Mouse (Mus musculus) liver, embryonic 11.5 days (tissue): Measurements from ENCODE around the gene Supt4a. TPM values are rescaled to one million over a fixed set of nuclear protein-coding genes. Genes with fewer than 3 reads are reported as not detected.

ENCODE experiments used
- ATAC-seq: fragments of 200-750 bp; cut with Nextera tagmentation; replicated peaks from 2 replicates; pipeline ENCODE4 v1.8.0; 2017; ENCODE audit warnings: moderate number of reproducible peaks, mild to moderate bottlenecking, moderate TSS enrichment, moderate library complexity; ENCODE audit not compliant: low FRiP score
- DNase-seq: peaks from one replicate; pipeline ENCODE4 v3.0.0-alpha.2; 2017; ENCODE audit warnings: low spot score
- H3K27ac ChIP-seq: fragments of 300-500 bp; sonication (generic); 2 replicates; pipeline ENCODE4 v1.5.1; 2014; ENCODE audit warnings: mild to moderate bottlenecking, low read depth, low read length, control low read depth
- H3K27me3 ChIP-seq: fragments of 300-500 bp; sonication (generic); replicated peaks from 2 replicates; pipeline ENCODE4 v1.6.1; 2014; ENCODE audit warnings: low read length, mixed read lengths; ENCODE audit not compliant: control insufficient read depth, insufficient read depth
- H3K36me3 ChIP-seq: fragments of 300-500 bp; sonication (generic); 2 replicates; pipeline ENCODE4 v1.6.1; 2014; ENCODE audit warnings: mild to moderate bottlenecking, low read length, moderate library complexity, mixed read lengths; ENCODE audit not compliant: control insufficient read depth, insufficient read depth
- H3K4me1 ChIP-seq: fragments of 300-500 bp; sonication (generic); replicated peaks from 2 replicates; pipeline ENCODE4 v1.6.1; 2014; ENCODE audit warnings: low read length, mixed read lengths; ENCODE audit not compliant: control insufficient read depth, insufficient read depth
- H3K4me2 ChIP-seq: fragments of 300-500 bp; sonication (generic); 2 replicates; pipeline ENCODE4 v1.6.1; 2014; ENCODE audit warnings: mild to moderate bottlenecking, control low read depth, moderate library complexity
- H3K4me3 ChIP-seq: fragments of 300-500 bp; sonication (generic); 2 replicates; pipeline ENCODE4 v1.5.1; 2014; ENCODE audit warnings: low read depth, low read length, control low read depth
- H3K9ac ChIP-seq: fragments of 300-500 bp; sonication (generic); 2 replicates; pipeline ENCODE4 v1.6.1; 2014; ENCODE audit warnings: low read depth, low read length, control low read depth
- H3K9me3 ChIP-seq: fragments of 300-500 bp; sonication (generic); 2 replicates; pipeline ENCODE4 v1.6.1; 2016; ENCODE audit warnings: low read length, inconsistent platforms, mixed read lengths; ENCODE audit not compliant: control insufficient read depth
- WGBS: fragments of 180-500 bp; shearing (Covaris S2); extraction: QIAGEN DNeasy Blood & Tissue Kit; methylation state at CpG from one replicate; pipeline ENCODE4 v1.1.7; 2014; 5-methylcytosine and 5-hydroxymethylcytosine counted together
- polyA plus RNA-seq: library from polyadenylated mRNA; unstranded; fragments of >200 nt; fragmentation: Nextera tagmentation; extraction: Ambion mirVana; gene quantifications from 2 replicates; pipeline ENCODE4 v1.2.1, GENCODE M21; 2014

The Supt4a gene
- polyA plus RNA-seq, 1 experiment from 2014 or later, result 240 TPM

- H3K9me3 ChIP-seq, result no peaks in the 10 kb centered on the region
- no peak overlapping the region for H3K27ac ChIP-seq
- ATAC-seq, result 0 out of 2 replicates have a peak, but pooled peaks have one; percentile 33
- peaks cover 12% of the 10 kb centered on the region for H3K4me1 ChIP-seq
- H3K4me2 ChIP-seq, result no peak overlapping the region
- no peaks in the 10 kb centered on the region for H3K27me3 ChIP-seq
- DNase-seq, result no peak
- H3K9ac ChIP-seq, result no peak overlapping the region
- peaks cover 6% of the 10 kb centered on the region; the same call in 1 of the 2 replicates for H3K36me3 ChIP-seq
- WGBS, result 64% methylated on average over 9 of the region's 9 CpGs
- H3K4me3 ChIP-seq, result no peak overlapping the region
Measured at GRCm38 (mm10) chr11:87720324-87720723, 17.0 kb upstream of the Supt4a start.

GRCm38 (mm10) chr11:87720839-87721238, 16.5 kb upstream of the Supt4a start:
- 73% methylated on average over 9 of the region's 9 CpGs for WGBS
- Histone ChIP-seq H3K4me1 (peaks cover 17% of the 10 kb centered on the region), H3K4me3 (no peak overlapping the region), H3K9me3 (no peaks in the 10 kb centered on the region), H3K36me3 (peaks cover 6% of the 10 kb centered on the region; the same call in 1 of the 2 replicates), H3K9ac (no peak overlapping the region), H3K4me2 (no peak overlapping the region), H3K27ac (no peak overlapping the region), H3K27me3 (no peaks in the 10 kb centered on the region)
- no peak for ATAC-seq
- no peak for DNase-seq

- 77% methylated on average over 3 of the region's 3 CpGs for WGBS
Measured at GRCm38 (mm10) chr11:87722168-87722567, 15.2 kb upstream of the Supt4a start.

GRCm38 (mm10) chr11:87722891-87723290, 14.5 kb upstream of the Supt4a start:
- H3K27me3 ChIP-seq, result no peaks in the 10 kb centered on the region
- no peak overlapping the region for H3K4me2 ChIP-seq
- H3K9me3 ChIP-seq, result no peaks in the 10 kb centered on the region
- no peak overlapping the region for H3K9ac ChIP-seq
- no peak for ATAC-seq
- H3K4me1 ChIP-seq, result peaks cover 36% of the 10 kb centered on the region
- H3K4me3 ChIP-seq, result no peak overlapping the region
- H3K36me3 ChIP-seq, result peaks cover 6% of the 10 kb centered on the region; the same call in 1 of the 2 replicates
- WGBS, result 92% methylated on average over 4 of the region's 4 CpGs
- H3K27ac ChIP-seq, result no peak overlapping the region
- DNase-seq, result peak; percentile 25

More at GRCm38 (mm10) chr11:87722168-87722567, 15.2 kb upstream of the Supt4a start:
- Histone ChIP-seq H3K4me2 (no peak overlapping the region), H3K4me3 (no peak overlapping the region), H3K9me3 (no peaks in the 10 kb centered on the region), H3K4me1 (peaks cover 29% of the 10 kb centered on the region), H3K36me3 (peaks cover 6% of the 10 kb centered on the region; the same call in 1 of the 2 replicates), H3K27ac (no peak overlapping the region), H3K27me3 (no peaks in the 10 kb centered on the region), H3K9ac (no peak overlapping the region)
- no peak for ATAC-seq
- no peak for DNase-seq

- H3K27me3 ChIP-seq, result no peaks in the 10 kb centered on the region
Measured at GRCm38 (mm10) chr11:87725515-87725914, 11.8 kb upstream of the Supt4a start.

GRCm38 (mm10) chr11:87725964-87726562, 11.3 kb upstream of the Supt4a start:
- Histone ChIP-seq H3K27me3 (no peaks in the 10 kb centered on the region), H3K36me3 (0 out of 2 replicates have a peak, but pooled peaks cover under 1% of the 10 kb centered on the region), H3K4me3 (peak overlapping the region; percentile 42), H3K27ac (peak overlapping the region; percentile 100), H3K9me3 (no peaks in the 10 kb centered on the region), H3K4me2 (peak overlapping the region; percentile 77), H3K4me1 (peaks cover 64% of the 10 kb centered on the region), H3K9ac (peak overlapping the region; percentile 74)
- ATAC-seq (peak; percentile 95), DNase-seq (peak; percentile 75)
- WGBS, result 10% methylated on average over 6 of the region's 6 CpGs

More at GRCm38 (mm10) chr11:87725515-87725914, 11.8 kb upstream of the Supt4a start:
- H3K4me2 ChIP-seq, result peak overlapping the region; percentile 77
- H3K27ac ChIP-seq, result peak overlapping the region; percentile 100
- ATAC-seq (no peak), DNase-seq (no peak)
- H3K9ac ChIP-seq, result peak overlapping the region; percentile 74
- H3K4me1 ChIP-seq, result peaks cover 59% of the 10 kb centered on the region
- H3K36me3 ChIP-seq, result no peaks in the 10 kb centered on the region
- no peaks in the 10 kb centered on the region for H3K9me3 ChIP-seq
- peak overlapping the region; percentile 42 for H3K4me3 ChIP-seq

GRCm38 (mm10) chr11:87727021-87727420, 10.3 kb upstream of the Supt4a start:
- H3K4me3 ChIP-seq, result peak overlapping the region; percentile 23

GRCm38 (mm10) chr11:87727471-87727870, 9.9 kb upstream of the Supt4a start:
- H3K27ac ChIP-seq, result peak overlapping the region; percentile 100
- H3K4me3 ChIP-seq, result no peak overlapping the region
- no peaks in the 10 kb centered on the region for H3K9me3 ChIP-seq
- no peaks in the 10 kb centered on the region for H3K27me3 ChIP-seq
- peaks cover 6% of the 10 kb centered on the region; the same call in 1 of the 2 replicates for H3K36me3 ChIP-seq
- H3K4me1 ChIP-seq, result peaks cover 65% of the 10 kb centered on the region
- DNase-seq (no peak), ATAC-seq (no peak)
- peak overlapping the region; percentile 74 for H3K9ac ChIP-seq
- H3K4me2 ChIP-seq, result peak overlapping the region; percentile 77
- WGBS, result 44% methylated on average over 4 of the region's 4 CpGs

More at GRCm38 (mm10) chr11:87727021-87727420, 10.3 kb upstream of the Supt4a start:
- Histone ChIP-seq H3K9ac (peak overlapping the region; percentile 74), H3K36me3 (peaks cover 6% of the 10 kb centered on the region; the same call in 1 of the 2 replicates), H3K4me1 (peaks cover 65% of the 10 kb centered on the region), H3K27ac (peak overlapping the region; percentile 100), H3K27me3 (no peaks in the 10 kb centered on the region), H3K9me3 (no peaks in the 10 kb centered on the region), H3K4me2 (peak overlapping the region; percentile 77)
- no peak for DNase-seq
- WGBS, result 56% methylated on average over 11 of the region's 11 CpGs
- ATAC-seq, result no peak
